Mouse (Mus musculus): Measurements from ENCODE around the gene Gm960.

DNA sequence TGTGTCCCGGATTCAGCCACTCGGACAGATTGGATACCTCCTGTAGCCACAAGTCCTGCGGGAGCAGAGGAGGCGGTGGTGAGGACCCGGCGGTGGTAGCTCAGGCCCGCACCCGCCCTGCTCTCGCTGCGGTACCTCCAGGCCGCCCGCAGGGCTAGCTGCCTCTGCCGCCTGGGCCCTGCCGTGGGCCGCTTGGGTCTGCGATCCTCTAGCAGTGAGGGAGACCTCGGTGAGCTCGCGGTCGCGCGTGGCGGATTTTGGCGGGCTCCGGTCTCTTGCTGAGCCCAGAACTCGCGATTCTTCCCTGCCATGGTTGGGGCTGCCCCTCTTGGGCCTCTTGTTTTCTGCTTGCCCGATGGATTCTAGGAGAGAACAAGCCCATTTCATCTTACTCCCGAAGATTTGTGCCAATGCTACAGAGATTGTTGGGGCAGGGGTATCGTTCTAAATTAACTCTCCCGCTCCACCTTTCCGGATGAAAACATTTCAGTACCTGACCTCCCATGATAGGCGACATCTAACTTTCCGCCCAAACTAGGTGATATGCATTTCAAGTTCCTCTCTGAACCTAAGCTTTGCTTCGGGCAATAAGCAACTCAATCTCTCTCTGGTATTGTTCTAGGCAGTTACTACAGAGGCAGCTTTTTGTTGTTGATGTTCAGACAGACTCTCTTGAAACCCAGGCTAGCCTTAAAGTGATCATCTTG, 72.5 kb downstream of the Gm960 start:
- TF ChIP-seq CTCF (IDR thresholded peaks at IDR 0.05) = no peak
- no peak for TF ChIP-seq EP300 (IDR thresholded peaks at IDR 0.05)

Data from lung, postnatal 0 days (tissue).